Mouse (Mus musculus): ENCODE data around the gene Clba1. TPM values are rescaled to one million over a fixed set of nuclear protein-coding genes. Genes with fewer than 3 reads are reported as not detected.

The Clba1 gene
- polyA plus RNA-seq, 1 experiment from 2014 or later, result 4.1 TPM

DNA sequence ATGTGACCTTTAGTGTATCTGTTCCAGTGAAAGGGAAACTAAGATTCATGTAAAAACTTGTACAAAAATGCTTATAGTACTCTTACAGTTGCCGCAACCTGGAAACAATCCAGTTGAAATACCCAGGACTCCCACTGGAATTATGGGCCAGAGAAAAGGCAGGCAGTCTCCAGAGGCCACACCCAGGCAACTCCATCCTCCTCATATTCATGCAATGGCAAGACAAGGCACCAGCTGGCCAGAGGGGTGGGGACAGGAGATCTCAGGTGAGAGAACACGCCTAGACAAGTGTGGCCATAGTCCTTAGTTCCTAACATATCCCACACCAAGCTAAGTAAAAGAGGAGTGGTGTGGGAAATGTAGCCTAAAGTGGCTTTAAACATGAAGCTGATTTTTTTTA lies 13.9 kb downstream of the Clba1 start:
- ATAC-seq, result no peak
- Histone ChIP-seq H3K27me3 (replicated peaks; ENCODE audit: control insufficient read depth, insufficient read depth, low read length) (no peaks in the 10 kb centered on the region), H3K9ac (ENCODE audit: low read depth, low read length) (no peak overlapping the region), H3K9me3 (ENCODE audit: control insufficient read depth, low read length) (no peaks in the 10 kb centered on the region), H3K27ac (ENCODE audit: low read length) (no peak overlapping the region), H3K4me2 (ENCODE audit: low read depth, low read length) (no peak overlapping the region), H3K36me3 (ENCODE audit: control insufficient read depth, insufficient read depth, low read length) (peaks cover 10% of the 10 kb centered on the region), H3K4me3 (ENCODE audit: low read length) (no peak overlapping the region), H3K4me1 (ENCODE audit: control insufficient read depth, insufficient read depth, low read length) (peaks cover 47% of the 10 kb centered on the region)
- 64% methylated on average over 2 of the region's 2 CpGs for WGBS

DNA sequence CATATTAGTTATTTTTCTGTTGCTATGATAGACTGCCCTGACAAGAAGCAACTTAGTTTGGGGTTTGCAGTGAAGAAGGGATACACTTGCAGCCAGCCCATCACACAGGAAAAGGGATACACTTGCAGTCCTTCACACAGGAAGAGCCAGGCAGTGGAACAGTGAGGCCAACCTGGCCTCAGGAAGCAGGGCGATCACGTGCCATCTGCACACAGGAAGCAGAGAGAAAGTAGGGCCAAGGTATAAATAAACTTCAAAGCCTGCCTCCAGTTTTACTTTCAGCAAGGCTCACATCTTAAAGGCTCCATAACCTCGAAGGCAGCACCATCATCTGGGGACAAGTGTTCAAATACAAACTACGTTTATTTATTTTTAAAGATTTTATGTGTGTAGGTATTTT lies 14.5 kb downstream of the Clba1 start:
- Histone ChIP-seq H3K9me3 (ENCODE audit: control insufficient read depth, low read length) (no peaks in the 10 kb centered on the region), H3K4me3 (ENCODE audit: low read length) (no peak overlapping the region), H3K36me3 (ENCODE audit: control insufficient read depth, insufficient read depth, low read length) (peaks cover 10% of the 10 kb centered on the region), H3K4me2 (ENCODE audit: low read depth, low read length) (no peak overlapping the region), H3K9ac (ENCODE audit: low read depth, low read length) (no peak overlapping the region), H3K27me3 (replicated peaks; ENCODE audit: control insufficient read depth, insufficient read depth, low read length) (no peaks in the 10 kb centered on the region), H3K4me1 (ENCODE audit: control insufficient read depth, insufficient read depth, low read length) (peaks cover 51% of the 10 kb centered on the region), H3K27ac (ENCODE audit: low read length) (peak overlapping the region; percentile 26; the same call in 1 of the 2 replicates)
- ATAC-seq, result no peak
- 56% methylated on average over 4 of the region's 4 CpGs for WGBS

DNA sequence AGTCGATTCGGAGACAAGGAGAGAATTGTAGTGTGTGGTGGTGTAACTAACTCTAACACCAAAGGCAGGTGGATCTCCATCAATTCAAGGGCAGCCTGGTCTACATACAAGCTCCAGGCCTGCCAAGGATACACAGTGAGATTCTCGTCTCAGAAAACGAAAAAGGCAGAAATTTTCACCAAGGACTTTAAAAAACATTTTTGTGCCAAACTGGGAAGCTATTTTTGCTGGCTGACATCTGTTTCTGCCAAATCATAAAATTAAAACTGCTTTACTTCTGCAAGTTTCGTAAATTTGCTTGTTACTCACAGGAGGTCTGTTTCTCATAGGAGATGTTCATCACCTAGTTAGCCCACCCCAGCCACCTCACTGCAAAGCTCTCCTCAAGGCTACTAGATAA lies 17.2 kb downstream of the Clba1 start:
- Histone ChIP-seq H3K4me1 (ENCODE audit: control insufficient read depth, insufficient read depth, low read length) (peaks cover 48% of the 10 kb centered on the region), H3K4me2 (ENCODE audit: low read depth, low read length) (no peak overlapping the region), H3K4me3 (ENCODE audit: low read length) (no peak overlapping the region), H3K9ac (ENCODE audit: low read depth, low read length) (no peak overlapping the region), H3K27me3 (replicated peaks; ENCODE audit: control insufficient read depth, insufficient read depth, low read length) (no peaks in the 10 kb centered on the region), H3K9me3 (ENCODE audit: control insufficient read depth, low read length) (no peaks in the 10 kb centered on the region), H3K27ac (ENCODE audit: low read length) (no peak overlapping the region), H3K36me3 (ENCODE audit: control insufficient read depth, insufficient read depth, low read length) (peaks cover 4% of the 10 kb centered on the region)
- WGBS, result 79% methylated on average over 5 of the region's 5 CpGs
- ATAC-seq, result no peak

DNA sequence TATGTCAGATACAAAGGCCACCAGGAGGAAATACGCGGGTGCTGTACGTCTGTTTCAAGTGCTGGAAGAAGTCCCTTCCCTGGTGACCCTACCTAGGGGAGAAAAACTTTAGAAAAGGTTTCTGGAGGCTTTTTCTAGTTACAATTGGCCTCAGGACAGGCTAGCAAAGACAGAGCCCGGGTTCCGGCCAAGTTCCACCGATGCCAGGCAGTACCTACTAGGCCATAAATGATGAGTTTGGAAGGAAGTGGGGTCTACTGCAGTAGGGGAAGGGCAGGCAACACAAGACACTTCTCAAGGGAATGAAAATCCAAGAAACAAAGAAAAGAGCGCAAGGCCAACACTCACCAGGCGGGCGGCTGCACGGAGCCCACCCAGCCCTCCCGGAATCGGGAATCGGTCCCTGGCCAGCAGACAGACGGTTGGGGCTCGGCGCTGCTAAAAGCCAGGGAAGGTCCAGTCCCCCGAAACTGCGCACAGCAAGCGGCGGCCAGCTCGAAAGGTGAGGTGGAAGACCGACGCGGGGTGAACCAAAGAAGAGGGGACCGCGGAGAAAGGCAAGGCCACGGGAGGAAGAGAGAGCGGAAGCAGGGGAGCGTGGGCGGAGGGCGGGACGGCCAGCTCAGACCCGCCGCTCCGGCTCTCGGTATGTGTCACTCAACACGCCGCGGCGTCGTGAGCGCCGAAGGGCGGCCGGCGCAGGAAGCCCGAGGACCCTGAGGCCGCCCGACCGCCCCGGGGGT lies 19.9 kb downstream of the Clba1 start:
- no peaks in the 10 kb centered on the region for H3K9me3 ChIP-seq (ENCODE audit: control insufficient read depth, low read length)
- peaks cover 31% of the 10 kb centered on the region for H3K4me1 ChIP-seq (ENCODE audit: control insufficient read depth, insufficient read depth, low read length)
- H3K36me3 ChIP-seq (ENCODE audit: control insufficient read depth, insufficient read depth, low read length), result no peaks in the 10 kb centered on the region
- peak overlapping the region; percentile 92 for H3K27ac ChIP-seq (ENCODE audit: low read length)
- H3K4me2 ChIP-seq (ENCODE audit: low read depth, low read length), result peak overlapping the region; percentile 60
- ATAC-seq, result peak; percentile 87
- H3K27me3 ChIP-seq (replicated peaks; ENCODE audit: control insufficient read depth, insufficient read depth, low read length), result no peaks in the 10 kb centered on the region
- H3K9ac ChIP-seq (ENCODE audit: low read depth, low read length), result peak overlapping the region; percentile 97
- H3K4me3 ChIP-seq (ENCODE audit: low read length), result peak overlapping the region; percentile 85
- WGBS, result under 1% methylated on average over 47 of the region's 51 CpGs

DNA sequence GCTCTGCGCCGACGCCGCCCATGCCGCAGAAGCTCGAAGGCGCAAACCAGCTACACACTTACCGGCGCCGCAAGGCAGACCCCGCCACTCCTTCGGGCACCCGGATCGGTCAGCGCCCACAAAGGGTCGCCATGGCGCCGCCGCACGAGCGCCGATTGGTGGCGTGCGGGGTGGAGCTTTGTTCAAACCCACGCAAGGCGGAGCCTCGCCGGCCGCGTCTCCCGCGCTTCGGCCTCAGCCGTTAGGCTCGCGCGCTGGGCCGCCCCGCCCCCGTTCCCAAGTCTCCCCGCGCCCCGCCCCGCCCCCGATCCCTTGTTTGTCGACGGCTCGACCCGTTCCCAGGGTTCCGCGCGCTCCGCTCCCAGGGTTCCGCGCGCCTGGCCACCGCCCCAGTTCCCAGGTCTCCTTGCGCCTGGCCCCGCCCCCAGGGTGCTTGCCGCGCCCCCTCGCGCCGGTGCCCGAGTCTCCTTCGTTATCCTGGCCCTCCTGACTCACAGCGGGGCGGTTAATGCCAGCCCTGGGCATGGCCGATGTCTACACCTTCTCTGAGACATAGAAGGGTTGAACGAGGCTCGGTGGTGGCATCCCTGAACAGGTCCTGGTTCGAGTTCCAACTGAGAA lies 20.6 kb downstream of the Clba1 start, which contains the start of gene Cdca4:
TSS of gene Cdca4 (minus strand) at position 180 of the 621 bp plus-strand sequence.
- WGBS, result under 1% methylated on average over 69 of the region's 72 CpGs
- Histone ChIP-seq H3K27ac (ENCODE audit: low read length) (peak within 1 kb of the TSS; percentile 92), H3K4me3 (ENCODE audit: low read length) (peak within 1 kb of the TSS; percentile 85), H3K9me3 (ENCODE audit: control insufficient read depth, low read length) (no peaks in the 10 kb centered on the region), H3K4me1 (ENCODE audit: control insufficient read depth, insufficient read depth, low read length) (peaks cover 30% of the 10 kb centered on the region), H3K36me3 (ENCODE audit: control insufficient read depth, insufficient read depth, low read length) (no peaks in the 10 kb centered on the region), H3K9ac (ENCODE audit: low read depth, low read length) (peak within 1 kb of the TSS; percentile 97), H3K27me3 (replicated peaks; ENCODE audit: control insufficient read depth, insufficient read depth, low read length) (no peaks in the 10 kb centered on the region), H3K4me2 (ENCODE audit: low read depth, low read length) (peak within 1 kb of the TSS; percentile 73)
- ATAC-seq, result peak; percentile 97

DNA sequence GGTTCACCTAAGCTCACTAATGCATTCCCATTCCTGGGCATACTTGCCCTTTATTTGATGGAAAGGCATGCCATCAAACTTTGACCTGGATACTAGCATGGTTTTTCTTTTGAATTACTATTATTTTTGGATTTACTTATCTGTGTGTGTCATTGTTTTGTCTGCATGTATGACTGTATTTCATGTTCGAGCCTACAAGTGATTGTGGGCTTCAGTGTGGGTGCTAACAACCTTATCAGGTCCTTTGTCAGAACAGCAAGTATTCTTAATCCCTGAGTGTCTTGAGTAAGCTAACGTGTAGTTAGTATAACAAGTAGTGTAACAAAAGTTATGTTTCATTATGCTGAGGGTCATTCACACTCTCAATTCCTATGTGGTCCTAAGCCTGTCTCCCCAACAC lies 21.4 kb downstream of the Clba1 start:
- peak overlapping the region; percentile 68 for H3K27ac ChIP-seq (ENCODE audit: low read length)
- WGBS, result 23% methylated on average over 2 of the region's 2 CpGs

DNA sequence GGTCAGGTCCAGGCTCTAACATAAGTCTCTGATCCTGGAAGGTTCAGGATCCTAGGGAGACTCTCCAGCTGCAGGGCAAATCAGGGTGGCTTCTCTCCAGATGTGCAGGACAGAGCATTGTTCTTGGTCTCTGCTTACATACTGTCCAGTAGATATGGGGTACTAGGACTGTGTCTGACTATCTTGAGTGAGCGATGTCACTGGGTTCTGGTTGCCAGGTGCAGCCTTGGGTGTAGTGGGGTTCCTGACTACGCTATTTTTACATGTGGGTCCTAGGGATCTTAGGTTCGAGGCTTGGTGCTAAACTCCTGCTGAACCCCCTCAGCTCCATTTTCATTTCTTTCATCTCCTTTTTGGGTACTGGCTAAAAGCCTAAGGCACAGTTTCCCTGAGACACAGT lies 21.8 kb downstream of the Clba1 start:
- H3K4me3 ChIP-seq (ENCODE audit: low read length), result peak overlapping the region; percentile 68
- peak overlapping the region; percentile 77 for H3K9ac ChIP-seq (ENCODE audit: low read depth, low read length)
- peaks cover 27% of the 10 kb centered on the region for H3K4me1 ChIP-seq (ENCODE audit: control insufficient read depth, insufficient read depth, low read length)
- 93% methylated on average over 3 of the region's 3 CpGs for WGBS
- H3K27ac ChIP-seq (ENCODE audit: low read length), result no peak overlapping the region
- no peaks in the 10 kb centered on the region for H3K27me3 ChIP-seq (replicated peaks; ENCODE audit: control insufficient read depth, insufficient read depth, low read length)
- H3K9me3 ChIP-seq (ENCODE audit: control insufficient read depth, low read length), result no peaks in the 10 kb centered on the region
- peak overlapping the region; percentile 73 for H3K4me2 ChIP-seq (ENCODE audit: low read depth, low read length)
- no peaks in the 10 kb centered on the region for H3K36me3 ChIP-seq (ENCODE audit: control insufficient read depth, insufficient read depth, low read length)
- no peak for ATAC-seq

More for the DNA sequence above, 21.4 kb downstream of the Clba1 start:
- peak overlapping the region; percentile 68 for H3K4me3 ChIP-seq (ENCODE audit: low read length)
- peak overlapping the region; percentile 77 for H3K9ac ChIP-seq (ENCODE audit: low read depth, low read length)
- no peaks in the 10 kb centered on the region for H3K9me3 ChIP-seq (ENCODE audit: control insufficient read depth, low read length)
- no peak; the same call in none of the 2 replicates for ATAC-seq
- H3K4me1 ChIP-seq (ENCODE audit: control insufficient read depth, insufficient read depth, low read length), result peaks cover 29% of the 10 kb centered on the region
- no peaks in the 10 kb centered on the region for H3K36me3 ChIP-seq (ENCODE audit: control insufficient read depth, insufficient read depth, low read length)
- peak overlapping the region; percentile 73 for H3K4me2 ChIP-seq (ENCODE audit: low read depth, low read length)
- no peaks in the 10 kb centered on the region for H3K27me3 ChIP-seq (replicated peaks; ENCODE audit: control insufficient read depth, insufficient read depth, low read length)

DNA sequence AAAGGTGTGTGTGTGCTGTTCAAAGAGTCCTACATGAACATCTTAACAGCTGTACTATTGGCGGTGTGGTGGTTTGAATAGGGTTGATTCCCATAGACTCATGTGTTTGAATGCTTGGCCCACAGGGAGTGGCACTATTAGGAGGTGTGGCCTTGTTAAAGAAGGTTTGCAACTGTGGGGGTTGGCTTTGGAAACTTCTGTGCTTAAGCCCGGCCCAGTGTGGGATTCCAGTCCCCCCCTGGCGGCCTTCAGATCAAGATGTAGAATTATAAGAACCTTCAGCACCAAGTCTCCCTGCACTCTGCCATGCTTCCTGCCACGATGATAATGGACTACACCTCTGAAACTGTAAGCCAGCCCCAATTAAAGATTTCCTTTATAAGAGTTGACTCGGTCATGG lies 23.7 kb downstream of the Clba1 start:
- Histone ChIP-seq H3K27me3 (replicated peaks; ENCODE audit: control insufficient read depth, insufficient read depth, low read length) (no peaks in the 10 kb centered on the region), H3K4me3 (ENCODE audit: low read length) (no peak overlapping the region), H3K27ac (ENCODE audit: low read length) (no peak overlapping the region), H3K9ac (ENCODE audit: low read depth, low read length) (no peak overlapping the region), H3K4me2 (ENCODE audit: low read depth, low read length) (no peak overlapping the region), H3K9me3 (ENCODE audit: control insufficient read depth, low read length) (no peaks in the 10 kb centered on the region), H3K36me3 (ENCODE audit: control insufficient read depth, insufficient read depth, low read length) (no peaks in the 10 kb centered on the region), H3K4me1 (ENCODE audit: control insufficient read depth, insufficient read depth, low read length) (peaks cover 14% of the 10 kb centered on the region)
- 95% methylated on average over 5 of the region's 5 CpGs for WGBS
- no peak for ATAC-seq

DNA sequence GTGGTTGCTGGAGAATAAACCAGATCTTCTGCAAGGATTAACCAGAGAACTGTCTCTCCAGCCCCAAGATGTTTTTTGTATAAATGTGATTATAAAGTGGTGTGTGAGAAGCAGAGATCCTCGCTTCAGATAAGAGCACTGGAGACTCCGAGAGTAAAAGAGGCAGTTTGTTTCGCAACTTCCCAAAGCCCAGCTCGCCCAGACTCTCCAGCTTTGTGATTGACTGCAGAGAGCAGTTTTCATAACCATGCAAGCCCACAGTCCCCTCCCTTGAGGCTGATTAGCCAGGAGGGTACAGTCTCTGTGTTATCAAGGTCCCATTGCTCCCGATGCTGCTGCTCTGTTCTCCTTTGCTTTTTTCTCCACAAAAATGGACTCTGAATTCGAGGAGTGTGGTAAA lies 24.8 kb downstream of the Clba1 start:
- Histone ChIP-seq H3K4me3 (ENCODE audit: low read length) (no peak overlapping the region), H3K9me3 (ENCODE audit: control insufficient read depth, low read length) (no peaks in the 10 kb centered on the region), H3K9ac (ENCODE audit: low read depth, low read length) (no peak overlapping the region), H3K27me3 (replicated peaks; ENCODE audit: control insufficient read depth, insufficient read depth, low read length) (no peaks in the 10 kb centered on the region), H3K36me3 (ENCODE audit: control insufficient read depth, insufficient read depth, low read length) (no peaks in the 10 kb centered on the region), H3K4me2 (ENCODE audit: low read depth, low read length) (no peak overlapping the region), H3K27ac (ENCODE audit: low read length) (no peak overlapping the region), H3K4me1 (ENCODE audit: control insufficient read depth, insufficient read depth, low read length) (peaks cover 8% of the 10 kb centered on the region)
- 70% methylated on average over 6 of the region's 6 CpGs for WGBS
- no peak for ATAC-seq

All from intestine, embryonic 16.5 days (tissue).